Mouse (Mus musculus): Measurements from ENCODE around the gene Dll1. TPM values are rescaled to one million over a fixed set of nuclear protein-coding genes. Genes with fewer than 3 reads are reported as not detected.

Gene Dll1
- polyA plus RNA-seq, 1 experiment from 2014 or later: 57.4 TPM

GRCm38 (mm10) chr17:15375701-15376493, 775 bp downstream of the Dll1 start:
- ATAC-seq: peak; percentile 65
- H3K27ac ChIP-seq: peak overlapping the region; percentile 98

GRCm38 (mm10) chr17:15375224-15375623, 1.4 kb downstream of the Dll1 start:
- peak overlapping the region; percentile 94 for H3K4me3 ChIP-seq
- peaks cover 21% of the 10 kb centered on the region for H3K36me3 ChIP-seq (ENCODE audit: poor library complexity, severe bottlenecking)
- H3K9me3 ChIP-seq (replicated peaks): no peaks in the 10 kb centered on the region
- H3K27ac ChIP-seq: peak overlapping the region; percentile 98
- H3K9ac ChIP-seq: peak overlapping the region; percentile 97
- peaks cover 75% of the 10 kb centered on the region for H3K4me1 ChIP-seq
- no peak for ATAC-seq
- H3K4me2 ChIP-seq: peak overlapping the region; percentile 89
- WGBS: under 1% methylated on average over 18 of the region's 18 CpGs
- H3K27me3 ChIP-seq: no peaks in the 10 kb centered on the region

More at GRCm38 (mm10) chr17:15375701-15376493, 775 bp downstream of the Dll1 start:
- H3K36me3 ChIP-seq (ENCODE audit: poor library complexity, severe bottlenecking): peaks cover 14% of the 10 kb centered on the region
- H3K4me2 ChIP-seq: peak overlapping the region; percentile 89
- peak overlapping the region; percentile 94 for H3K4me3 ChIP-seq
- H3K4me1 ChIP-seq: peaks cover 75% of the 10 kb centered on the region
- under 1% methylated on average over 65 of the region's 69 CpGs for WGBS
- no peaks in the 10 kb centered on the region for H3K9me3 ChIP-seq (replicated peaks)
- peak overlapping the region; percentile 97 for H3K9ac ChIP-seq
- no peaks in the 10 kb centered on the region for H3K27me3 ChIP-seq

GRCm38 (mm10) chr17:15374321-15375141, 2.1 kb downstream of the Dll1 start:
- no peak for ATAC-seq
- no peaks in the 10 kb centered on the region for H3K9me3 ChIP-seq (replicated peaks)
- H3K4me3 ChIP-seq: peak overlapping the region; percentile 94
- peaks cover 28% of the 10 kb centered on the region for H3K36me3 ChIP-seq (ENCODE audit: poor library complexity, severe bottlenecking)
- peak overlapping the region; percentile 98 for H3K27ac ChIP-seq
- H3K4me1 ChIP-seq: peaks cover 75% of the 10 kb centered on the region
- under 1% methylated on average over 50 of the region's 50 CpGs for WGBS
- H3K27me3 ChIP-seq: no peaks in the 10 kb centered on the region
- H3K4me2 ChIP-seq: peak overlapping the region; percentile 89
- H3K9ac ChIP-seq: peak overlapping the region; percentile 97

- H3K4me2 ChIP-seq: peak overlapping the region; percentile 89
- no peak for ATAC-seq
- H3K9ac ChIP-seq: peak overlapping the region; percentile 97
- peak overlapping the region; percentile 94 for H3K4me3 ChIP-seq
- H3K9me3 ChIP-seq (replicated peaks): no peaks in the 10 kb centered on the region
- H3K36me3 ChIP-seq (ENCODE audit: poor library complexity, severe bottlenecking): peaks cover 42% of the 10 kb centered on the region
- WGBS: 46% methylated on average over 15 of the region's 15 CpGs
- no peak overlapping the region; the same call in 1 of the 2 replicates for H3K27ac ChIP-seq
- H3K4me1 ChIP-seq: peaks cover 74% of the 10 kb centered on the region
- no peaks in the 10 kb centered on the region for H3K27me3 ChIP-seq
Observed at GRCm38 (mm10) chr17:15372931-15373652, 3.6 kb downstream of the Dll1 start.

GRCm38 (mm10) chr17:15371967-15372835, 4.5 kb downstream of the Dll1 start:
- peak overlapping the region; percentile 36 for H3K27ac ChIP-seq
- peak overlapping the region; percentile 89 for H3K4me2 ChIP-seq
- H3K9me3 ChIP-seq (replicated peaks): no peaks in the 10 kb centered on the region
- H3K4me1 ChIP-seq: peaks cover 67% of the 10 kb centered on the region
- WGBS: 13% methylated on average over 17 of the region's 17 CpGs
- H3K27me3 ChIP-seq: no peaks in the 10 kb centered on the region
- ATAC-seq: peak; percentile 31; the same call in 1 of the 2 replicates
- peaks cover 49% of the 10 kb centered on the region for H3K36me3 ChIP-seq (ENCODE audit: poor library complexity, severe bottlenecking)
- peak overlapping the region; percentile 97 for H3K9ac ChIP-seq
- H3K4me3 ChIP-seq: peak overlapping the region; percentile 94

- Histone ChIP-seq H3K4me2 (peak overlapping the region; percentile 41), H3K9me3 (replicated peaks) (no peaks in the 10 kb centered on the region), H3K27me3 (no peaks in the 10 kb centered on the region), H3K9ac (peak overlapping the region; percentile 26; the same call in 1 of the 2 replicates), H3K36me3 (ENCODE audit: poor library complexity, severe bottlenecking) (peaks cover 63% of the 10 kb centered on the region), H3K27ac (no peak overlapping the region), H3K4me1 (peaks cover 70% of the 10 kb centered on the region), H3K4me3 (peak overlapping the region; percentile 16)
- 94% methylated on average over 14 of the region's 14 CpGs for WGBS
- no peak for ATAC-seq
Observed at GRCm38 (mm10) chr17:15370401-15370800, 6.3 kb downstream of the Dll1 start.

- peaks cover 47% of the 10 kb centered on the region for H3K36me3 ChIP-seq (ENCODE audit: poor library complexity, severe bottlenecking)
- H3K4me2 ChIP-seq: no peak overlapping the region
- 86% methylated on average over 5 of the region's 5 CpGs for WGBS
- no peaks in the 10 kb centered on the region for H3K9me3 ChIP-seq (replicated peaks)
- peaks cover 32% of the 10 kb centered on the region for H3K4me1 ChIP-seq
- H3K27me3 ChIP-seq: no peaks in the 10 kb centered on the region
- H3K4me3 ChIP-seq: no peak overlapping the region
- no peak overlapping the region for H3K27ac ChIP-seq
- no peak overlapping the region for H3K9ac ChIP-seq
- no peak for ATAC-seq
Observed at GRCm38 (mm10) chr17:15365650-15366049, 11.0 kb downstream of the Dll1 start.

- Histone ChIP-seq H3K27me3 (no peaks in the 10 kb centered on the region), H3K27ac (no peak overlapping the region), H3K36me3 (ENCODE audit: poor library complexity, severe bottlenecking) (peaks cover 27% of the 10 kb centered on the region), H3K9me3 (replicated peaks) (no peaks in the 10 kb centered on the region), H3K4me2 (no peak overlapping the region), H3K4me3 (no peak overlapping the region), H3K9ac (no peak overlapping the region), H3K4me1 (peaks cover 12% of the 10 kb centered on the region; the same call in 1 of the 2 replicates)
- 91% methylated on average over 3 of the region's 3 CpGs for WGBS
- no peak for ATAC-seq
Observed at GRCm38 (mm10) chr17:15363656-15364055, 13.0 kb downstream of the Dll1 start.

GRCm38 (mm10) chr17:15357071-15357470, 19.6 kb downstream of the Dll1 start:
- Histone ChIP-seq H3K4me3 (no peak overlapping the region), H3K27me3 (no peaks in the 10 kb centered on the region), H3K9me3 (replicated peaks) (no peaks in the 10 kb centered on the region), H3K27ac (no peak overlapping the region), H3K36me3 (ENCODE audit: poor library complexity, severe bottlenecking) (no peaks in the 10 kb centered on the region), H3K4me2 (no peak overlapping the region), H3K4me1 (no peaks in the 10 kb centered on the region), H3K9ac (no peak overlapping the region)
- WGBS: 87% methylated on average over 3 of the region's 3 CpGs
- no peak for ATAC-seq

- Histone ChIP-seq H3K27ac (no peak overlapping the region), H3K9me3 (replicated peaks) (no peaks in the 10 kb centered on the region), H3K4me3 (no peak overlapping the region), H3K27me3 (no peaks in the 10 kb centered on the region), H3K36me3 (ENCODE audit: poor library complexity, severe bottlenecking) (no peaks in the 10 kb centered on the region), H3K4me2 (no peak overlapping the region), H3K4me1 (no peaks in the 10 kb centered on the region), H3K9ac (no peak overlapping the region)
- WGBS: 90% methylated on average over 5 of the region's 5 CpGs
- ATAC-seq: no peak
Observed at GRCm38 (mm10) chr17:15356526-15356925, 20.1 kb downstream of the Dll1 start.

- no peaks in the 10 kb centered on the region for H3K9me3 ChIP-seq (replicated peaks)
- no peak overlapping the region for H3K27ac ChIP-seq
- no peak overlapping the region for H3K4me2 ChIP-seq
- no peaks in the 10 kb centered on the region for H3K27me3 ChIP-seq
- H3K36me3 ChIP-seq (ENCODE audit: poor library complexity, severe bottlenecking): no peaks in the 10 kb centered on the region
- no peak for ATAC-seq
- no peak overlapping the region for H3K4me3 ChIP-seq
- H3K9ac ChIP-seq: no peak overlapping the region
- H3K4me1 ChIP-seq: no peaks in the 10 kb centered on the region
- WGBS: 93% methylated on average over 3 of the region's 3 CpGs
Observed at GRCm38 (mm10) chr17:15355072-15355471, 21.6 kb downstream of the Dll1 start.

Measured in forebrain, embryonic 13.5 days (tissue).